Mouse (Mus musculus): ENCODE measurements around the gene 5730596B20Rik.

GRCm38 (mm10) chr6:52154044-52154443 is 23.3 kb upstream of the 5730596B20Rik start:
- TF ChIP-seq POLR2A (IDR thresholded peaks at IDR 0.05; ENCODE audit: insufficient read depth, low read depth, low read length) (no peak), CTCF (IDR thresholded peaks at IDR 0.05; ENCODE audit: insufficient read depth, low read depth, low read length) (no peak)

Data from olfactory bulb, adult 2 months (tissue).